Mouse (Mus musculus): ENCODE measurements around the gene Rcn3. TPM values are rescaled to one million over a fixed set of nuclear protein-coding genes. Genes with fewer than 3 reads are reported as not detected.
"Not testable (repeated sequence)": the region's sequence is repeated elsewhere in the genome, so short reads cannot be mapped to it uniquely, and the experiment has no call there.

Rcn3 gene
- polyA plus RNA-seq, 1 experiment from 2014 or later, result 314 TPM

DNA sequence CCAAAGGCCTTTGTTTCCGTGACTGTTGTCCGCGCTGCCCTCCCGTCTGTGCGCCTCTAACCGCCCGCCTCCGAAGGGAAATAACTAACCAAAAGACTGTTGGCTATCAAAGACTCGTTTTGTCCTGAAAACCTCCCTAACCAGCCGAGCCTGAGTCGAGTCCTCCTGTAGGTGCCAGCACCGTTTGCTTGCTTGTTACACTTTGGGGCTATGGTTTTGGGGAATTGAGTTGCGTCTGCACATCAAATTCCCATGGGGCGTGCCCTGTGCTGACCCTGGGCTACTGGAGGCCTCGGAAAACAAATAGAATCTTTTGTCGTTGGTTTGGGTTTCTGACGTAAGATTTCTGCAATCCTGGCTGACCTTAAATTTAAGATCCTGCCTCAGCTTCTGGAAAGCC is 37.3 kb upstream of the Rcn3 start:
- 1% methylated on average over 17 of the region's 17 CpGs for WGBS
- Histone ChIP-seq H3K4me3 (peak overlapping the region; percentile 97), H3K27me3 (ENCODE audit: insufficient read depth, poor library complexity, severe bottlenecking) (peaks cover 7% of the 10 kb centered on the region; the same call in 1 of the 2 replicates), H3K27ac (peak overlapping the region; percentile 97), H3K9me3 (no peaks in the 10 kb centered on the region), H3K36me3 (peaks cover 29% of the 10 kb centered on the region), H3K4me1 (peaks cover 47% of the 10 kb centered on the region)
- peak; percentile 83 for DNase-seq (ENCODE audit: low spot score)

DNA sequence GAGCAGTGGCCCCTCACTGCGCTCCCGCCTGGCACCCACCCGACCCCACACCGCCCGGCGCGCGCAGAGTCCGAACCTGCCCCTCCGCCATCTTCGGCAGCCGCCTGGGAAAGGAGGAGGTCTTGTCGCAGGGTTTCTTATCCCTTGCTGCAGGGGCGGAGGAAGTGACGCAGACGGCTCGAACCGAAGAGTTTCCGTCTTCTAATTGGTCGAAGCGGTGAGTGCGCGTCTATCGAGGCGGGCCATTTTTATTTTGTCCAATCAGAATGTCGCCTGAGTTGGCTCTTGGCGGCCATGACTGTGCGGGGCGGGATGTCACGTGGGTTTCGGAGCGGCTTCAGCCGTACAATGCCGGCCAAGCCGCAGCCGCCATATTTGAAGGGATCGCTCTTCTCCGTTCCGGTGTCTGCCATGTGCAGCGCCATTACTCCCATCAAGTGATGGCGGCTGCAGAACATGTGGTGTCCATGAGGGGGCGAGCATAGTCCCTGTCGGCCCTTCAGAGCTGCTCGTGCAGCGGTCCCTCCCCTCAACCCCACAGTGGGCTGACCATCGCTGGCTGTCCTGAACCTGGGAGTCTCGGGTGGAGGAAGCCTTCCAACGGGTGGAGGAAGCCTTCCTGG is 36.7 kb upstream of the Rcn3 start, which contains the start of gene Rpl13a:
TSS of gene Rpl13a (minus strand) at position 138 of the 623 bp plus-strand sequence.
- peak within 1 kb of the TSS; percentile 100 for H3K27ac ChIP-seq
- no peaks in the 10 kb centered on the region for H3K9me3 ChIP-seq
- H3K4me1 ChIP-seq, result peaks cover 41% of the 10 kb centered on the region
- WGBS, result under 1% methylated on average over 48 of the region's 48 CpGs
- H3K4me3 ChIP-seq, result peak within 1 kb of the TSS; percentile 97
- peaks cover 29% of the 10 kb centered on the region for H3K36me3 ChIP-seq
- peak; percentile 100 for DNase-seq (ENCODE audit: low spot score)
- peaks cover 6% of the 10 kb centered on the region; the same call in 1 of the 2 replicates for H3K27me3 ChIP-seq (ENCODE audit: insufficient read depth, poor library complexity, severe bottlenecking)

DNA sequence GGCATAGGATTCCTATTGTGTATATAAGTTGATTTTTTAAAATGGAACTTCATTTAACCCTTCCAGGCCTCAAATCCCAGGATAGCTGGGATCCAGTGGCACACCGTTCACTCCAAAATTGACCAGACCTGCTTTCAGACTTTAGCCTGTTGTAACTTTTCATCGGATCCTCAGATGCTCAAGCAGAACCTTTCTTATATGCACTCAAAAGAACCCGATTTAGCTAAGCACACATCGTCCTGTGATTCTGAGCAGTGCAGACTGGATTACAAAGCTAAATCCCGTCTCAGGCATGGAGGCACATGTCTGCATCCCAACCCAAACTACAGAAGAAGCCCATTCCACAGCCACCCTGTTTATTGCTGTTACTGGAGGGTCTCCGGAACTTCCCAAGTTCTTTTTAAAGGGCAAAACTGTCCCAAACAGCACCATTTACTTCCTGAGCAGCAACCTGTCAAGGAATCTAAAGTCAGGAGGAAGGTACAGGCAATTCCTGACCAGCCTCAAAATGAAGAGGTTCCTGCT is 35.7 kb upstream of the Rcn3 start:
- DNase-seq (ENCODE audit: low spot score), result no peak
- Histone ChIP-seq H3K27me3 (ENCODE audit: insufficient read depth, poor library complexity, severe bottlenecking) (peaks cover 6% of the 10 kb centered on the region; the same call in 1 of the 2 replicates), H3K4me1 (peaks cover 44% of the 10 kb centered on the region), H3K9me3 (no peaks in the 10 kb centered on the region), H3K36me3 (peaks cover 36% of the 10 kb centered on the region), H3K27ac (peak overlapping the region; percentile 100), H3K4me3 (peak overlapping the region; percentile 97)
- 1% methylated on average over 6 of the region's 6 CpGs for WGBS

DNA sequence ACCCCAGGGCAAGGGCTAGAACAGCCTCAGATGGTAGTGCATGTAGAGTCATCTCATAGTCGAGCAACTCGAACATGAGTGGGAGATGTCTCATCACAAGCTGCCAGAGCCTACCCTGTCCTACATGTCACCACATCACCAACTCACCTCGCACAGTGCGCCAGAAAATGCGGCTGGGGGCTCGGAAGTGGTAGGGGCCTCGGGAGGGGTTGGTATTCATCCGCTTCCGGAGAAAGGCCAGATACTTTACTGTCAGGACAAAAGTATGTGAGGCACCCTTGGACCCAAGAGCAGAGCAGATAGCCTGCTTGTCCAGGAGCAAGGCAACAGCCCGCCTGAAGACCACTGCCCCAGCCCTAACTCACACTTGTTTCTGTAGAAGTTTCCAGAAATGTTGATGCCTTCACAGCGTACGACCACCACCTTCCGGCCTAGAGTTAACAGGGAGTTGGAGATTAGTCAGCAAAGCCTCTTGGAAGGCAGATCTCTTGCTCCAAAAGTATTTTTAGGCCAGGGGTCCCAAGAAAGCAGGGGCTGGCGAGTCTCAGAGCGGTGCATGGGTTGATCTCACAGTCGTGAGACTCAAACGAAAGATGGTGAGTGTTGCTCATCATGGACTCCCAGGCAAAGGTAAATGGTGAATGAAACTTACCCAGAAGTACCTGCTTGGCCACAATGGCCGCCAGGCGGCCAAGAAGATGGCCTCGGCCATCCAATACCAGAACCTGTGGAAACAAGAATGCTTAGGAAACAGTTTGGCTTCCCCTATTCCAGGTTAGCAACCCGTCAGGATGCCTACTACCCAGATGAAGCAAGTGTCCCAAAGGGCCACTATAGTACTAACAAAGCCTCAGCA is 35.1 kb upstream of the Rcn3 start:
- no peak for DNase-seq (ENCODE audit: low spot score)
- Histone ChIP-seq H3K27ac (peak overlapping the region; percentile 100), H3K36me3 (peaks cover 43% of the 10 kb centered on the region), H3K4me3 (peak overlapping the region; percentile 97), H3K27me3 (ENCODE audit: insufficient read depth, poor library complexity, severe bottlenecking) (peaks cover 4% of the 10 kb centered on the region; the same call in 1 of the 2 replicates), H3K9me3 (no peaks in the 10 kb centered on the region), H3K4me1 (peaks cover 48% of the 10 kb centered on the region)
- WGBS, result 32% methylated on average over 21 of the region's 21 CpGs

DNA sequence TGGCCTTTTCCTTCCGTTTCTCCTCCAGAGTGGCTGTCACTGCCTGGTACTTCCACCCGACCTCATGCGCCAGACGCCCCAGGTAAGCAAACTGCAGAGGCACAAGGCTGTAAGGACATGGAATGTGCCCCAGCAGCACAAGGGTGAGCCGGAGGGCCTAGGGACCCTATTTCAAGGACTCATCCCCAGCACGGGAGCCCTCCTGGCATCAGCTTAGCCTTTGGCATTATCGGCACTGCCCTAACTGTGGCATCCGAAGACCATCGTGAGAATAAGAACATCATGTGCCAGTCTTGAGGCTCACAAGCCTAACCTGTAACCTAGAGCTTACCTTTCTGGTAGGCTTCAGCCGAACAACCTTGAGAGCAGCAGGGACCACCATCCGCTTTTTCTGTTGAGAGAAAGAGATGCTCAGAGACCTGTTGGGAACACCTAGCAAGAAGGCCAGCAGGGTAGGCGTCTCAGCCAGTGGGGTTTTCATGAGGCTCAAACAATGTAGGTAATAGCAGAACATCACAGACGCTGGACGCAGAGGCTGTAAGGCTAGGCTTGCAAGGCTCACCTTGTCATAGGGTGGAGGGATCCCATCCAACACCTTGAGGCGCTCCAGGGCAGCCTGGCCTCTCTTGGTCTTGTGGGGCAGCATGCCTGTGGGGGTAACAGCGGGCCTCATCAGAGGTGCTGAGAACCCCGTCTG is 34.3 kb upstream of the Rcn3 start:
- Histone ChIP-seq H3K9me3 (no peaks in the 10 kb centered on the region), H3K27me3 (ENCODE audit: insufficient read depth, poor library complexity, severe bottlenecking) (no peaks in the 10 kb centered on the region), H3K36me3 (peaks cover 50% of the 10 kb centered on the region), H3K27ac (peak overlapping the region; percentile 100), H3K4me1 (peaks cover 50% of the 10 kb centered on the region), H3K4me3 (peak overlapping the region; percentile 97)
- DNase-seq (ENCODE audit: low spot score), result no peak
- 77% methylated on average over 17 of the region's 17 CpGs for WGBS

DNA sequence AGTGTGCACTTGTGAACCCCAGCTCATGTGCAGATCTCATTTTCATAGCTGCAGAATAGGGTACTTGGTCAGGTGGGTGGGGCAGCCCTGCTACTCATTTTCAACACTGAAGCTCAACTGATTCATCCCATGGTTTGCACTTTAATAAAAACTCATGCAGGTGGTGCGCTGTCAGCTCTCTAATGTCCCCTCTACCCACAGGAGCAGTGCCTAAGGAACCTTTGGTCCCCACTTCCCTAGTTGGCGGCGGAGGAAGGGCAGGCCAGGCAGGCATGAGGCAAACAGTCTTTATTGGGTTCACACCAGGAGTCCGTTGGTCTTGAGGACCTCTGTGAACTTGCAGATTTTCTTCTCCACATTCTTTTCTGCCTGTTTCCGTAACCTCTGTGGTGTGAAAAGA is 33.6 kb upstream of the Rcn3 start:
- not testable (repeated sequence) for H3K9me3 ChIP-seq; DNase-seq (ENCODE audit: low spot score); H3K27me3 ChIP-seq (ENCODE audit: insufficient read depth, poor library complexity, severe bottlenecking)
- H3K4me3 ChIP-seq, result peak overlapping the region; percentile 97
- peaks cover 57% of the 10 kb centered on the region for H3K36me3 ChIP-seq
- WGBS, result 76% methylated on average over 5 of the region's 5 CpGs
- H3K27ac ChIP-seq, result 0 out of 2 replicates have a peak overlapping the region, but pooled peaks have one; percentile 96
- H3K4me1 ChIP-seq, result peaks cover 52% of the 10 kb centered on the region

DNA sequence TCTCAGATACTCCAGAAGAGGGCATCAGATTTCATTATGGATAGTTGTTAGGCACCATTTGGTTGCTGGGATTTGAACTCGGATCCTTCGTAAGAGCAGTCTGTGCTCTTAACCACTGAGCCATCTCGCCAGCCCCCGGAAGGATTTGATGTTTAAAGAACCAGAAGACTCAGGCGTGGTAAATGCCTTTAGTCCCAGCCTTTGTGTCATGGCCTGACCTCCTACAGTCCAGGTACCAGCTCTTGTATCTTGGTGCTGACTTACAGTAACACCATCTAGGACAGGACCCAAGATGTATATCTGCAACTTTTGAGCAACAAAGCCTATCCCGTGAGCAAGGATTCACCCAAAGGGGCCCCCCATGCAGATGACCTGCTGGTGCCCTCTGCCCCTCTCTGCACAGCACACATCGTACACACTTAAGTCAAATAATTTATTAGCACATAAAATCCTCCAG is 33.2 kb upstream of the Rcn3 start:
- Histone ChIP-seq H3K4me3 (peak overlapping the region; percentile 97), H3K4me1 (peaks cover 52% of the 10 kb centered on the region), H3K9me3 (no peaks in the 10 kb centered on the region), H3K27me3 (ENCODE audit: insufficient read depth, poor library complexity, severe bottlenecking) (no peaks in the 10 kb centered on the region), H3K27ac (peak overlapping the region; percentile 96), H3K36me3 (peaks cover 62% of the 10 kb centered on the region)
- 22% methylated on average over 7 of the region's 7 CpGs for WGBS
- DNase-seq (ENCODE audit: low spot score), result no peak

DNA sequence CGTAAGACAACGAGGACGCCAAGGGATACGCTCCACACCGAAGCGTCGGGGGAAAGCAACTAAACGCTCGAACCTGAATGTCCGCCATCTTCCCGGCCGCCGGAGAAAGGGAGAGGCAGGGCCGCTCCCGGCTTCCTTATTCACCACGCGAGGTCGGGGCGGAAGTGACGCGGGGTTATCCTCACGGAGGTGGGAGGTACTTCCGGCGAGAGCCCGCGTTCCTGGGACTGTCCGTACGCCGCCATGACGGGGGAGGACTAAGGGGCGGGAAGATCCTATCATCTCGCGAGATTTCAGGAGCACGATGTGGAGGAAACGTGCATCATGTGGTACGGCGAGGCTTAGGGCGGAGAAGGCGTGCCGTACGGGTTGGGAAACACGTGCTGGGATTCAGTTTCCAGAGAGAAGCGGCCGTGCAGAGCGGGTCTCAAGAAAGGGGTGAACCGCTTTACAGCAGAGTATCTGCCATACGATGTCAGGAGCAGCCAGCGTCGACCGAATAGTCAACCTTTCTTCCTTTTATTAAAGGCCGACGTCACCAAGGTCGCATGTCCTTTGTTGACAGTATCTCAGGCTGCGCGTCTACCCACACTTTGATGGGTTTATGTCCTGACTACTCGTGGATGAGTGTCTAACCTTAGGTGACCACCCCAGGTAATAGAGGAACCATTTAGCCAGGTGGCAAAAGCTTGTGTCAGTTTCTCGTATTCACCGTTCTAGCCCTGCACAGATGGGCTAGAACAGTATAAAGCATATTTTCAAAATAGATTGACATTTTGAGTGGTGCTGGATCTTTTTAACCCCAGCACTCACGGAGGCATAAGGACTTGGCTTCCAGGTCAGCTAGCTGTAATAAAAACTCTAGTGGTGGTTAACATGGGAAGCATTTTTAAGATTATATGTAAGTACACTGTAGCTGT is 32.5 kb upstream of the Rcn3 start, which contains the start of gene Rps11:
TSS of gene Rps11 (minus strand) at position 216 of the 920 bp plus-strand sequence.
- H3K27ac ChIP-seq, result peak within 1 kb of the TSS; percentile 96
- 1% methylated on average over 59 of the region's 59 CpGs for WGBS
- no peaks in the 10 kb centered on the region for H3K9me3 ChIP-seq
- peak; percentile 100 for DNase-seq (ENCODE audit: low spot score)
- peaks cover 47% of the 10 kb centered on the region for H3K4me1 ChIP-seq
- no peaks in the 10 kb centered on the region for H3K27me3 ChIP-seq (ENCODE audit: insufficient read depth, poor library complexity, severe bottlenecking)
- peaks cover 68% of the 10 kb centered on the region for H3K36me3 ChIP-seq
- H3K4me3 ChIP-seq, result peak within 1 kb of the TSS; percentile 97

DNA sequence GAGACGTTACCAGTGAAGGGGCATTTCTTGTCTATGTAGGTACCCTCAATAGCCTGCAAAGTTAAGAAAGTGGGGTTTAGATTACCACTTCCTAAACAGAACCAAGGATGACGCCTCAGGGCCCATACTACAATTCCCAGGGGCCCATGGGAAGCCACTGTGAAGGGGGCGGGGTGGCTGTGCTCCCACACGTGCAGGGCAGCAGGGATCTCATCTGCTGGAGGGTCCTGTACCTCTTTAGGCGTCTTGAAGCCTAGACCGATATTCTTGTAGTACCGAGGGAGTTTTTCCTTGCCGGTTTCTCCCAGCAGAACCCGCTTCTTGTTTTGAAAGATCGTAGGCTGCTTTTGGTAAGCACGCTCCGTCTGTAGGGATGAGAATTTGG is 31.2 kb upstream of the Rcn3 start:
- Histone ChIP-seq H3K27ac (peak overlapping the region; percentile 96), H3K4me3 (peak overlapping the region; percentile 95), H3K9me3 (no peaks in the 10 kb centered on the region), H3K36me3 (peaks cover 78% of the 10 kb centered on the region), H3K27me3 (ENCODE audit: insufficient read depth, poor library complexity, severe bottlenecking) (no peaks in the 10 kb centered on the region), H3K4me1 (peaks cover 44% of the 10 kb centered on the region)
- DNase-seq (ENCODE audit: low spot score), result no peak
- 23% methylated on average over 12 of the region's 12 CpGs for WGBS

DNA sequence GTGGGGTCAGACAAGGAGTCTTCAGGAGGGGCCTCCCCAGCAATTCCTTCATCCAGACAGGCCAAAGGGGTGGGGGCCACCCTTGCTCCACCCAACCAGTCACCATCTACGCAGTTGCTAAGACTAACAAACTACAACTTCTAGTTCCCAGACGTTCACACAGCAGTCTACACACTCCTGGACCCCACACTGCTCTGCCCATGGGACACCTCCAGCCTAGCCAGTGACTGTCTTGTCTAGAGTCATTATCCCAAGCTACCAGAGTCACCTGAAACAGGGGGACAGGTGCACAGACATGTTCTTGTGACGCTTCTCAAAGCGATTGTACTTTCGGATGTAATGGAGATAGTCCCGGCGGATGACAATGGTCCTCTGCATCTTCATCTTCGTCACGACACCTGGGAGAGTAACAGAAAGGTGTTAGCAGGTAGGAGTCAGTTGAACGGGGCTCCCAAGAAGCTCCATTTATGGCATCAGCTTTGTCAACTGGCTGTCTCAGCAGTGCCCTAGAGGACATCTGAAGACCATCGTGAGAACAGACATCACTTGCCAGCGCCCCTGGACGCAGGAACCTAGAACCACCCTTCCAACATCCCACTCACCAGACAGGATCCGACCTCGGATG is 30.7 kb upstream of the Rcn3 start:
- WGBS, result 86% methylated on average over 15 of the region's 15 CpGs
- H3K9me3 ChIP-seq, result no peaks in the 10 kb centered on the region
- H3K27ac ChIP-seq, result 0 out of 2 replicates have a peak overlapping the region, but pooled peaks have one; percentile 24
- no peaks in the 10 kb centered on the region for H3K27me3 ChIP-seq (ENCODE audit: insufficient read depth, poor library complexity, severe bottlenecking)
- peak overlapping the region; percentile 95 for H3K4me3 ChIP-seq
- peaks cover 83% of the 10 kb centered on the region for H3K36me3 ChIP-seq
- DNase-seq (ENCODE audit: low spot score), result no peak
- H3K4me1 ChIP-seq, result peaks cover 50% of the 10 kb centered on the region

DNA sequence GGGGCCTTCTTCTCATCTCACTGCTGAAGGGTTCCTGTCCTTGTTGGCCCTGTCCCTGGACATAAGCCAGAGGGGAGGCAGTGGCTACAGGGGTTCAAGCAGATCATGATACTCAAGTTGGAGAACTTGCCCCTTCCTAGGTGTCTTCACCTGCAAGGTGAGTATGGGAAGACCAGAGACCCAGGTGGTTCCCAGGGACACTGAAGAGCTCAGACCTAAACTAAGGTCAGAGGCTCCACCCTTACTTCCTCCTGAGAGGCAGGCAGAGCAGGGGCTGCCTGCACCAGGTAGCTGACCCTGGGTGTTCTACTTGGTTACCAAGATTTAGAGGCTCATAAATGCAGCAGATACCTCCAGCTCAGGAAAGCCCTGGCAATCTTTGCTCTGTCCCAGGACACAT is 29.9 kb upstream of the Rcn3 start:
- H3K4me3 ChIP-seq, result no peak overlapping the region; the same call in 1 of the 2 replicates
- H3K27me3 ChIP-seq (ENCODE audit: insufficient read depth, poor library complexity, severe bottlenecking), result no peaks in the 10 kb centered on the region
- H3K27ac ChIP-seq, result no peak overlapping the region
- H3K36me3 ChIP-seq, result peaks cover 79% of the 10 kb centered on the region
- H3K9me3 ChIP-seq, result no peaks in the 10 kb centered on the region
- H3K4me1 ChIP-seq, result peaks cover 47% of the 10 kb centered on the region
- no peak for DNase-seq (ENCODE audit: low spot score)

All from heart, embryonic 10.5 days (tissue).